Mouse (Mus musculus): ENCODE measurements at regions not wholly inside any gene's neighbourhood (a gene's known extent, or its start where the extent isn't known, plus 50 kb on each side); places are given as distances from the start of the nearest gene placed in this dataset.

DNA sequence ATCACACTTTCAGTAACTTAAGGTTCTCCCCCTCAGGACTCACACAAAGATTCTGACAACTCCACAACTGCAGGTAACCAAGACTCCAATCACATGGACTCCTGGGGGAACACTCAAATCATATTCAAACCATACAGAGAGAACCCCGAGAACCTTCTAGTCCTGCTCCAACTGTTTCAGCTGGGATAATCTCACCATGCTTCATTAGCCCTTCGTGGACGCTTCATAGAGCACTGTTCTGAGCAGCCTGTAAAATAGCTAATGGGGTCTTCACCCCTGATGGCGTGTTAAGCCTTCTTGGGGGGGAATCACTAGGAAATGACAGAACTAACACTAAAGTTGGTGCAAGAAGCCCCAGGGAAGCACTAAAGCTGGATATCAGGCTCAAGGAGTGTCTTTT lies 510.7 kb downstream of the Rwdd3 start:
- no peak for TF ChIP-seq POLR2A (IDR thresholded peaks at IDR 0.05; ENCODE audit: insufficient read depth, low read length)
- TF ChIP-seq CTCF (IDR thresholded peaks at IDR 0.05; ENCODE audit: low read depth, low read length): no peak
- no peak for TF ChIP-seq EP300 (IDR thresholded peaks at IDR 0.05; ENCODE audit: insufficient read depth, low read depth, low read length)

Data from ES-Bruce4 (cell line).